Mouse (Mus musculus) embryonic facial prominence, embryonic 10.5 days (tissue): ENCODE measurements around the gene Btbd2. TPM values are rescaled to one million over a fixed set of nuclear protein-coding genes. Genes with fewer than 3 reads are reported as not detected.

Source experiments
- DNase-seq: peaks from one replicate; pipeline ENCODE4 v3.0.0-alpha.2; 2017; ENCODE audit warnings: low spot score
- H3K27ac ChIP-seq: fragments of 300-500 bp; sonication (generic); replicated peaks from 2 replicates; pipeline ENCODE4 v1.5.1; 2016; ENCODE audit warnings: mild to moderate bottlenecking
- H3K27me3 ChIP-seq: fragments of 300-500 bp; sonication (generic); replicated peaks from 2 replicates; pipeline ENCODE4 v1.6.1; 2016; ENCODE audit warnings: low read depth, mild to moderate bottlenecking; ENCODE audit not compliant: poor library complexity, severe bottlenecking
- H3K36me3 ChIP-seq: fragments of 300-500 bp; sonication (generic); replicated peaks from 2 replicates; pipeline ENCODE4 v1.6.1; 2016; ENCODE audit warnings: mild to moderate bottlenecking, moderate library complexity
- H3K4me1 ChIP-seq: fragments of 300-500 bp; sonication (generic); 2 replicates; pipeline ENCODE4 v1.6.1; 2016
- H3K4me3 ChIP-seq: fragments of 300-500 bp; sonication (generic); 2 replicates; pipeline ENCODE4 v1.5.1; 2016; ENCODE audit warnings: mild to moderate bottlenecking, moderate library complexity
- H3K9me3 ChIP-seq: fragments of 300-500 bp; sonication (generic); 2 replicates; pipeline ENCODE4 v1.6.1; 2016; ENCODE audit warnings: mild to moderate bottlenecking
- WGBS: fragments of 180-500 bp; shearing (Covaris S2); methylation state at CpG from one replicate; pipeline ENCODE4 v1.1.7; 2016; 5-methylcytosine and 5-hydroxymethylcytosine counted together
- polyA plus RNA-seq: library from polyadenylated mRNA; unstranded; fragments of >200 nt; fragmentation: Nextera tagmentation; extraction: Ambion mirVana; gene quantifications from 2 replicates; pipeline ENCODE4 v1.2.1, GENCODE M21; 2016

Btbd2 gene
- polyA plus RNA-seq, 1 experiment from 2014 or later: 84.8 TPM

DNA sequence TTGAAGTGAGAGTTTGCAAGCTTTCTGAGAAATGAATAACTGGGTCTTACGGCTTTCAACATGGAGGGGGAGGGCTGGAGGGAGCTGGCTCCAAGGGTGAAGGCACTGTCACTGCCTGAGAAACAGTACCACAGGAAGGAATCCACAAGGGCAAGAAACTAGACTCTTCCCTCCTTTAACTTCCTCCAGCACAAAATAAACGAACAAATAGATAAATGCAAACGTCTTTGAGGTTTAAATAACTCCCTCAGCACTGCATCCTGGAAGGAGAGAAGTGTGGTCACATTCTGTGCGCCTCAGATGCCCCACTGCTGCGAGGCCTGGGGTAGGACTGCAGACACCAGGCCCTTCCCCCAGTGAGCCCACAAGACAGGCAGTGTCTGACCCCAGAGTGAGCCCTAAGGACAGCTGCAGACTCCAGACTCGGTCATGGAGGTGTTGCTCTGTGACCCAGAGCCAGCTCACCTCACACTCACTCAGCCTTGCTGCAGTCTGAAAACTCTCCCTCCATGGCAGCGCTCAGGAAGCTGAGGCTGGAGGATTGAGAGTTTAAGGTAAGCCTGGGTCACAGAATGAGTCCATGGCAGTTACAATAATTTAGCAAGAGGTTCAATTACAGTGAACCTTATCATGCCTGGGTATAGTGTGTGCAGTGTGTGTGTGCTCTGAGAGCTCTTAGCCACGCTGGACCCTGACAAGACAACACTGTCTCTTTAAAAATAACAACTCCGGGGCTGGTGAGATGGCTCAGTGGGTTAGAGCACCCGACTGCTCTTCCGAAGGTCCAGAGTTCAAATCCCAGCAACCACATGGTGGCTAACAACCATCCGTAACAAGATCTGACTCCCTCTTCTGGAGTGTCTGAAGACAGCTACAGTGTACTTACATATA lies 39.9 kb upstream of the Btbd2 start:
- Histone ChIP-seq H3K9me3 (no peaks in the 10 kb centered on the region), H3K27ac (peak overlapping the region; percentile 59; the same call in 1 of the 2 replicates), H3K27me3 (no peaks in the 10 kb centered on the region), H3K4me1 (peaks cover 53% of the 10 kb centered on the region), H3K4me3 (0 out of 2 replicates have a peak overlapping the region, but pooled peaks have one; percentile 11), H3K36me3 (peaks cover 43% of the 10 kb centered on the region)
- 75% methylated on average over 12 of the region's 12 CpGs for whole genome bisulfite sequencing
- DNase-seq: no peak

DNA sequence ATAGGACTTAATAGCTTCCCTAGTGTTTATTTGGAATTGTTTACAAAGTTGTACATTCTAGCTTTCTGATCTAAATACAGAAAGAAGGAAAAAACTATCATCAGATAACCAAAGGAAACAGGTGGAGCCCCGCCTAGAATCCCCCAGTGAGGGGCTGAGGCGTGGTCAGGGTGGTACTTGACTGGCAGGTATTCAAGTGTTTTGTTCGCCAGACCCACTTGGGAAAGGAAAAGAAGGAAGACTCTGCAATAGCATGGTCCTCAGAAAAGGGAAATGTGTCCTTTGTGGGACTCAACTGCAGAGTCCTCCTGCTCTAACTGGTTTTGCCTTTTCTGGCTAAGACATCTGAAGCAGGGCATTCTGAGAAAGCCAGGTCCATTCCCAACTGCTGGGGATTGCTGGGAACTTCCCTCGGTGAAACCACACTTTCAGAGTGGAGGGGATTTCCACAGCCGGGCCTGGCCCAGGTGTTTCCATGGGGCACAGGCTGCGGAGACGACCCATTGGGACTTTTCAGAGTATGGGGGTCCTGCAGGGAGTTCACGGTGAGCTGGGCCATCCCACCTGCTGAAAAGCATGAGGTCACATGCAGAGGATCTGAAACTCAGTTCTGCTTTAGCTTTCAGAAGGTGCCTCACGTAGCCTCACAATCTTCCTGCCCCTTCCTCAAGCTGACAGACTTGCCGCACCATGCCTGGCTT lies 39.1 kb upstream of the Btbd2 start:
- Histone ChIP-seq H3K4me1 (peaks cover 46% of the 10 kb centered on the region), H3K27me3 (no peaks in the 10 kb centered on the region), H3K4me3 (no peak overlapping the region), H3K27ac (no peak overlapping the region), H3K36me3 (peaks cover 51% of the 10 kb centered on the region), H3K9me3 (no peaks in the 10 kb centered on the region)
- DNase-seq: no peak
- 77% methylated on average over 10 of the region's 10 CpGs for WGBS

DNA sequence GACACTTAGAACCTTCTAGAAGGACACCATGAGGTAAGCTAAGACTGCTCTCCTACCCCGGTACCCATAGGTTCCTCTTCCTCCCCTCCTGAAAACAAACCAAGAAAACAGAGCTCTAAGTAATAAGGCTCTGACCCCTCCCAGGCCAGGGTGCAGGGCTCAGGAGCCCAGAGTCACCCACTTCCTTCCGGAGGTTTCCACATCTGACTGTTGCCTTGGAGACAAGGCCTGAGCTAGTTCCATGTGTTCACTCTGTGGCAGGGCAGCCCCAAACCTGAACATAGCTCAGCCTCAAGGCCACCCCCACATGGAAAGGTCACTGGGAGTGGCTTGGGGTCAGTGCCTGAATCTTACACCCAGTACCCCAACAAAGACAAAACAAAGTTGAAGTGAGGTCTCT lies 38.3 kb upstream of the Btbd2 start:
- DNase-seq: no peak
- no peaks in the 10 kb centered on the region for H3K27me3 ChIP-seq
- H3K36me3 ChIP-seq: peaks cover 58% of the 10 kb centered on the region
- no peaks in the 10 kb centered on the region for H3K9me3 ChIP-seq
- peak overlapping the region; percentile 30; the same call in 1 of the 2 replicates for H3K27ac ChIP-seq
- 82% methylated on average over 2 of the region's 2 CpGs for WGBS
- H3K4me1 ChIP-seq: peaks cover 39% of the 10 kb centered on the region
- H3K4me3 ChIP-seq: 0 out of 2 replicates have a peak overlapping the region, but pooled peaks have one; percentile 6

DNA sequence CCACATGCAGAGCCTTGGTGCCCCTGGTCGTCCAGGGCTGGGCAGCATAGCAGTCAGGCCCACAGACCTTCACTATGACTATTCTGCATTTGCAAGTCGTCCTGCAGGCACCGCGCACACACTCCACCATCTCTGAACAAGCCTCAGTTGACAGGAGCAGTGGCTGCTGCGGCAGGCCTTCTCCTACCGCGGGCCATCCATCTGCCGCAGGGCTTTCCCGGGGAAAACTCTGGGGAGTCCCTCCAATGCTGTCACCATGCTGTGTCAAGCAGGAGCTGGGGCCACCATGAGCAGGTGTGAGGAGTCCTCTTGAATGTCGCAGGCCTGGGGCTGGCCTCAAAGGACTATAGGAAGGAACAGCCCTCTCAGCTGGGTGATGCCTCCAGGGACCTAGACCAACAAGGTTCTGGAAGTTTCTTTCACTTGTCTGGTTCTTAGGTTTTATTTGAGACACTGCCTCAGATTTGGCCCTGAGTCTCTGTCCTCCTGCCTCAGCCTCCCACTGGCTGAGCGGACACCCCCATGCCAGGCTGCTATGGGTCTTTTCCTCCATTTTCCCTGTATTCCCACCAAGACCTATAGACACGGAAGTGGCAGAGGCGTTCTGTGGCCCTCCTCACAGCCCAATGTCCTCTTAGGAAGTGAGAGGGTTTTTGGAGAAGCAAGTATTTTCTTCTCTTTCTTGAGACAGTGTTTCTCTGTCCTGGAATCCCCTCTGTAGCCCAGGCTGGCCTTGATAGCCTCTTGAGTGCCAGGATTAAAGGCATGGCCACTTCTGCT lies 37.5 kb upstream of the Btbd2 start:
- Histone ChIP-seq H3K4me3 (0 out of 2 replicates have a peak overlapping the region, but pooled peaks have one; percentile 1), H3K27ac (0 out of 2 replicates have a peak overlapping the region, but pooled peaks have one; percentile 11), H3K9me3 (no peaks in the 10 kb centered on the region), H3K36me3 (peaks cover 67% of the 10 kb centered on the region), H3K27me3 (no peaks in the 10 kb centered on the region), H3K4me1 (peaks cover 35% of the 10 kb centered on the region)
- DNase-seq: no peak
- whole genome bisulfite sequencing: 89% methylated on average over 13 of the region's 13 CpGs

DNA sequence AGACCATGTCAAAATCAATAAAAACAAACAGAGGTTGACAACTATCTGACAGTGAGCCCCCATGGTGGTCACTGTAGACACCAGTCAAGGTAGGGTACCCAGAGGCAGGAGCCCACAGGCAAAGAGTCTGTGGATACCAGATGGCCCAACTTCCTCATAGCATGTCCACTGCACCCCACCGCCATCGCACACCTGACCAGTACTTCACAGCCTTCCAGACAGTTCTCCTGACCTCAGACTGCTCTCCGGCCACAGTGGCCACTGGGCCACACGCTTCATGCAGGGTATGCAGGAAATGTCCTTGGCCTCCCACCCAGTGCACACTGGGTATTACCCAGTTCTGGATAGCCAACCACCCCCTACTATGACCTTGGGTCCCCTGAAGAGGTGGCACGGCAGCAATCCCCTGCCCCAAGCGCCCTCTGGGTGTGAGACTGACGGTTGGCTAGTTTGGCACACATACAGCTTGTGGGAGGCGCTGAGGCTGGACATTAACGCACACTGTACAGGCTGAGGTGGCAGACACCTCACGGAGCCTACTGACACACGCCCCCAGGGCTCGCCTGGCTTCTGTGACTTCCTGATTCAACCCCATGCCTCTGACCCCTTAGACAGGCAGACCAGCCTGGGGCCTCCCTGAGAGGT lies 36.7 kb upstream of the Btbd2 start:
- whole genome bisulfite sequencing: 87% methylated on average over 12 of the region's 12 CpGs
- H3K36me3 ChIP-seq: peaks cover 66% of the 10 kb centered on the region

DNA sequence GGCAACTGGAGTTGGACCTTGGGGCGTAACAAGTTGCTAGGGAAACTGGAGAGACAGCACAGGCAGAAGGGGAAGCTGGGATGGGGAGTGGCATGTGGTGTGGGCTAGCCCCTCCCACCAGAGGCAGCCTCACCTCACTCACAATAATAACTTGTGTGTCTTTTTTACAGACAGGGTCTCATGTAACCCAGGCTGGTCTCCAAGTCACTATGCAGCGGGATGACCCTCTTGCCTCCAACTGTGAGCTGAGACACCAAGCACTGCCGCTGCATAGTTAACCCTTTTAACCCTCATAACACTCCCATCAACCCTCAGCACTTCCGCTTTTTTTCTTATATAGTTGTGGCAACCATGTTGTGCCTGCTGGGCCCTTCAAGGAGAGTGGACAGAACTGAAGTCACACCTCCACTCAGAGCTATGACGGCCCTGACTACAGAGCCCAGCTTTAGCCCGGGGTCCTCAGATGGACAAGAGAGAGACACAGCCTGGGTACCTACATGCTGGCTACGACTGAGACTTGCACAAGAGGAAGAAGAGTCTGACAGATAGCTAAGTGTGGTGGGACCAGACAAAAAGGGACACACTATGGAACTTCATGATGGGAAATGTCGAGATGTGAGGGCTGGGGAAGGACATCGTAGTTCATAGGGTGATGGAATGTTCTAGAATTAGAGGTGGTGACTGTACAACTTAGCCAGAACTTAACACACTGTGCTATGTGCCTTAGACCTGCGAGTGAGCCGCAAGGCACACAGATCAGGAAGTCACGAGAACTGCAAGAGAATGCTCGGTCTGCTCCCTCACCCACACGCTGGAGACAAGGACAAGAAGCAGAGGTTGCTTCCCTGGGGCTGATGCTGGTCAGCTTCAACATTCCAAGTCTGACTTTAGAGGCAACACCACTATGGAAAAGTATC lies 35.6 kb upstream of the Btbd2 start:
- H3K36me3 ChIP-seq: peaks cover 61% of the 10 kb centered on the region
- no peak for DNase-seq
- no peaks in the 10 kb centered on the region for H3K9me3 ChIP-seq
- no peak overlapping the region for H3K4me3 ChIP-seq
- H3K27ac ChIP-seq: no peak overlapping the region
- peaks cover 28% of the 10 kb centered on the region for H3K4me1 ChIP-seq
- 83% methylated on average over 14 of the region's 14 CpGs for WGBS
- H3K27me3 ChIP-seq: no peaks in the 10 kb centered on the region

More for the DNA sequence above, 36.7 kb upstream of the Btbd2 start:
- no peak for DNase-seq
- no peaks in the 10 kb centered on the region for H3K27me3 ChIP-seq
- no peak overlapping the region for H3K4me3 ChIP-seq
- H3K9me3 ChIP-seq: no peaks in the 10 kb centered on the region
- H3K27ac ChIP-seq: 0 out of 2 replicates have a peak overlapping the region, but pooled peaks have one; percentile 11
- H3K4me1 ChIP-seq: peaks cover 33% of the 10 kb centered on the region

DNA sequence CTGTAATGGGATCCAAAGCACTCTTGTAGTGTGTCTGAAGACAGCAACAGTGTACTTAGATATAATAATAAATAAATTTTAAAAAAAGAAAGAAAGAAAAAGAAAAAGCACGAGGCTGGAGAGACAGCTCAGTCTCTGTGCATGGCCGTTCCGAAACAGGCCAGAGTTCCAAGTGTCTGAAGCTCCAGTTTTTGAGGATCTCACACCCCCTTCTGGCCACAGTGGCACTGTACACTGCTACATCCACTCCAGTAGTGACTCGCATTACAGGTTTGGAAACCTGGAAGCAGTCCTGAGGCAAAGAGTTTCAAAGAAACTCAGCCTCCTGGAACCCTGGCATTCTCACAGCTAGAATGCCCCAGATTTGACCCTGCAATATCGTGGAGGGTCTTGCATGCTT lies 31.0 kb upstream of the Btbd2 start:
- Histone ChIP-seq H3K36me3 (peaks cover 88% of the 10 kb centered on the region), H3K4me3 (no peak overlapping the region), H3K27ac (no peak overlapping the region), H3K27me3 (no peaks in the 10 kb centered on the region), H3K9me3 (no peaks in the 10 kb centered on the region), H3K4me1 (peaks cover 3% of the 10 kb centered on the region; the same call in 1 of the 2 replicates)
- peak; percentile 64 for DNase-seq
- WGBS: 50% methylated on average over 5 of the region's 5 CpGs

DNA sequence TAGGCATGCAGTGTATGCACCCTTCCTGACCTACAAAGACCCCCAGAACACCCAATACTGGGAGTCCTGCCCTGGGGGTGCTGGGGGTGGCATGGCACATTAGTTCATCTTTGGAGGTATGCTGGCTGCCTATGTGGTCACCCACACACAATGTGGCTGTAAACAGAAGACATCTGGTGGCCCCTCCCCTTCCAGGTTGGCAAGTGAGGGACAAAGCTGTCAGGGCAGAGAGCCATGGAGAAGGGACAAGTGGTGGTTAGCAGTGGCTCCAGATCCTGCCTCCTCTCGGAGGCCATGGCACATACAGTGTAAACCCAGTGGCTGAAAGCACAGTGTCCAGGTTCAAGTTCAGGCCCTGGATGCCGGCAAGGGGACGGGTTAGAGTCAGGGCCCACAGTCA lies 29.7 kb upstream of the Btbd2 start:
- H3K4me3 ChIP-seq: no peak overlapping the region
- no peak for DNase-seq
- peaks cover 80% of the 10 kb centered on the region for H3K36me3 ChIP-seq
- H3K27me3 ChIP-seq: no peaks in the 10 kb centered on the region
- H3K9me3 ChIP-seq: no peaks in the 10 kb centered on the region
- no peaks in the 10 kb centered on the region for H3K4me1 ChIP-seq
- no peak overlapping the region for H3K27ac ChIP-seq
- 85% methylated on average over 3 of the region's 3 CpGs for WGBS

DNA sequence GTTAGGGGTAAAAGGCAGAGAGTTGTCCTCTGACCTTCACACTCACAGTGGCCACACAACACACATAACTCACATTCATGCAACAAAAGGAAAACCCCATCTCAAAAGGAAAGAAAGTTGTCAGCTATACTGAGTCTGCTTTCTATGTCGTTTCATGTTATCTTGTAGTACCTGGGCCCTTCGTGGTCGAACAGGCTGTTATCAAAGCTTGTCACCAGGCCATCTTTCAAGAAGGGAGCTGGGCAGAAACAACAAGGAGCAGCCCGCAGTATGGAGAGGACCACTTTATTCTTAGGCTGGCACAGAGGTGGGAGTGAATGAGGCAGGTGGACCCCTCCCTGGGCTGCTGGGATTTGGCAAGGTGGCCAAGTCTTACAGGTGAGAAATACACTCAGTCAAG lies 28.1 kb upstream of the Btbd2 start:
- Histone ChIP-seq H3K4me3 (no peak overlapping the region; the same call in 1 of the 2 replicates), H3K36me3 (peaks cover 64% of the 10 kb centered on the region), H3K27ac (no peak overlapping the region), H3K27me3 (no peaks in the 10 kb centered on the region), H3K9me3 (no peaks in the 10 kb centered on the region), H3K4me1 (0 out of 2 replicates have a peak, but pooled peaks cover under 1% of the 10 kb centered on the region)
- no peak for DNase-seq
- 91% methylated on average over 4 of the region's 4 CpGs for WGBS

DNA sequence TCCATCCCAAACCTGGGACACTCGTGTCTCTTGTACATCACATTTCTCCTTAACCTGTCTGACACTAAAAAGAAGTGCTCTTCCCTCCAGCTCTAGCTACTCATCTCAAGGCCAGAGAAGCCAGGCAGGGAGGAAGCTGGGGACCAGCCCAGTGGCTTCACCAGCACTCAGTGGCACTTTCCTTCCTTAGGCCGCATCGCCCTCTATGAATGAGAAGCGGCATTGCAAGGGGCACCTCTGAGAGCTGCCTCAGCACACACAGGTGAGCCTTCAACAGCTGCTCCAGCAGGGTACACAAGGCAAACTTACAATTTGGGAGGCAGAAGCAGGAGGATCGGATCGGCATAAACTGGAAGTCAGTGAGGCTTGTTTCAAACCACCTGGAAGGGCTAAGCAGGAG lies 27.3 kb upstream of the Btbd2 start:
- peaks cover 56% of the 10 kb centered on the region for H3K36me3 ChIP-seq

DNA sequence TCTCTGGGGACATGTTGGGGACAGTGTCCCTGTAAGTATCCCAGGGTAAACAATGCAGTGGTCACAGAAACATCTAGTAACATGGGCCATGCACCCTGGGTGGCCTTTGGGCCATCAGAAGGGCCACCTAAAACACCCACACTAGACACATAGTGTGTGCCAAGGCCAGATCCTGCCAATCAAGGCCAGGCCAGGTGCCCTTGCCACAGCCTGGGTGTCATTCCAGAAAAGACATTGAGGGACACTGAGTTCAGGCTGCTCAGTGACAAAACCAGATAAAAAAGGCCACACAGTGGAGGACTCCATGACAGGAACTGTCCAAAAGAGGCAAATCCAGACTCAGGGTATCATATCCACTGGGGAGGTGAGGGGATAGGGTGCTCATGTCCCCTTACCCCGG lies 26.8 kb upstream of the Btbd2 start:
- WGBS: 89% methylated on average over 1 of the region's 1 CpGs
- DNase-seq: no peak
- H3K27ac ChIP-seq: no peak overlapping the region
- H3K9me3 ChIP-seq: no peaks in the 10 kb centered on the region
- H3K27me3 ChIP-seq: no peaks in the 10 kb centered on the region
- peaks cover 14% of the 10 kb centered on the region for H3K4me1 ChIP-seq
- peaks cover 52% of the 10 kb centered on the region for H3K36me3 ChIP-seq
- no peak overlapping the region for H3K4me3 ChIP-seq

More for the DNA sequence above, 27.3 kb upstream of the Btbd2 start:
- Histone ChIP-seq H3K9me3 (no peaks in the 10 kb centered on the region), H3K4me1 (peaks cover 8% of the 10 kb centered on the region), H3K4me3 (no peak overlapping the region), H3K27ac (no peak overlapping the region), H3K27me3 (no peaks in the 10 kb centered on the region)
- DNase-seq: peak; percentile 42
- 52% methylated on average over 6 of the region's 6 CpGs for WGBS
